Mouse (Mus musculus): ENCODE measurements around the gene Sept11. TPM values are rescaled to one million over a fixed set of nuclear protein-coding genes. Genes with fewer than 3 reads are reported as not detected.

Gene Sept11
- polyA plus RNA-seq (2012; ENCODE audit: low replicate concordance): 21.6 and 24.8 TPM in 2 replicates

GRCm38 (mm10) chr5:93092857-93093622, at the start of gene Sept11:
Sept11 (plus strand) TSS chr5:93093437.

GRCm38 (mm10) chr5:93044584-93045370, 48.5 kb upstream of the Sept11 start, which contains the start of gene Sowahb:
Sowahb (minus strand) TSS chr5:93045022.

DNA sequence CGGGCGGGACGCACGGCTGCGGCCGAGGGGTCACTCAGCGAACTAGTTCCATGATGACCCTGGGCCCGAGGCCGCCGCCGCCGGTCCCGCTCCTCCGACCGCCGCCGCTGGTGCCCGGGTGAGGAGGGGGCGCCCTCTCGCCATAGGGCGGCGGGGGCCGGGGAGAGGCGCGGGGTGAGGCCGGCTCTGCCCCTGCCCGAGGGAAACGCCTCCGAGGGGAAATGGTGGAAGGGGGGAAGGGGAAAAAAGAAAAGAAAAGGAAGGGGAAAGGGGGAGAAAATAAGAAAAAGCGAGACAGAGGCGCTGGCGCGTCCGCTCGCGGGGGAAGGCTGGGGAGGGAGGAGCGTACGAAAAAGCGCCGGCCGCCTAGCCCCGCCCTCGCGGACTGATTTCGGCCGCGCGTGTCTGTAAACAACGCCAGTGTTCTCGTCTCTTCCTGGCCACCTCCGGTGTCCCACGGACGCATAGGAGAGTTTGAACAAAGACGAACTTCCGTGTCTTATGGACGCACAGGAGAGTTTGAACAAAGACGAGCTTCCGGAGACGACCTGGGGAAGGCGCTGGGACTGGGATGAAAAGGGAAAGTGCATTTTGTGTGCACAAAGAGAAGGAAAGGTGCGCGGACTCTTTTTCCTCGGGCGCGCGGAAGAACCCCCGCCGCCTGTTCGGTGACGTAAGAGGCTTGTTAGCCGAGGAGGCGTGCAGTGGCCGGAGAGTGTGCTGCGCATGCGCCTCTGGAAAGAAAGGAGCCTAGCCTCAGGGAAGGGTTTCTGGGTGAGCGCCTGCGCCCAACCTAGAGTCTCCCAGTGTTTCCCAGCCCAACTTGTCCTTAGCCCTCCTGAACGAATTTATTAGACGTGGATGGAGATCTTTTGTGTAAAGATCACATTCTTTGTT, 113.1 kb downstream of the Sept11 start, which contains the start of the genes Ccni and 2010109A12Rik:
Ccni (minus strand) TSS at position 387 of the 897 bp plus-strand sequence.
2010109A12Rik (plus strand) TSS at position 410 of the 897 bp plus-strand sequence.

Other genes starting within 250 kb of the Sept11 start
- gene Sowahb, start 48.4 kb upstream of the Sept11 start, polyA plus RNA-seq (2012; ENCODE audit: low replicate concordance): not detected in 2 replicates
- 89.1 and 250 TPM in 2 replicates for gene Ccni, start 113.1 kb downstream of the Sept11 start, polyA plus RNA-seq (2012; ENCODE audit: low replicate concordance)
- 0.75 TPM in 1 of 2 replicates, not detected in the other for gene 2010109A12Rik, start 113.1 kb downstream of the Sept11 start, polyA plus RNA-seq (2012; ENCODE audit: low replicate concordance)
- gene Ccng2, start 173.8 kb downstream of the Sept11 start, polyA plus RNA-seq (2012; ENCODE audit: low replicate concordance): 45.0 and 75.8 TPM in 2 replicates